Mouse (Mus musculus) v-Abl transformed pro-B cells (cell line): ENCODE measurements around the gene Pdk1.

ENCODE experiments used
- in situ Hi-C, 2 experiments: fragments of 400-800 bp; cut with MboI; formaldehyde crosslinking; loops; one replicate each; pipeline ENCODE4 v1.15.1; 2025; ENCODE audit not compliant: unreplicated experiment in 2 of 2

The Pdk1 gene

GRCm38 (mm10) chr2:71868256-71868655 lies 4.8 kb upstream of the Pdk1 start:
- in situ Hi-C loops, result loop anchor here (25.0 kb wide), 2 partner anchors 269 to 1981 kb away; partner anchors contain the start of genes Mettl5 (in 1 of the 2) and Ubr3 (in 1 of the 2)

- in situ Hi-C loops, result loop anchor here (25.0 kb wide), 2 partner anchors 265 to 1985 kb away; partner anchors contain the start of genes Mettl5 (in 1 of the 2) and Ubr3 (in 1 of the 2)
These were observed 883 bp upstream of the Pdk1 start for GRCm38 (mm10) chr2:71872141-71872540.

- in situ Hi-C loops, result loop anchor here (25.0 kb wide), 2 partner anchors 264 to 1986 kb away; partner anchors contain the start of genes Mettl5 (in 1 of the 2) and Ubr3 (in 1 of the 2)
These were observed 674 bp downstream of the Pdk1 start for GRCm38 (mm10) chr2:71873474-71874322.

- in situ Hi-C loops, result loop anchor here (25.0 kb wide), 2 partner anchors 263 to 1987 kb away; partner anchors contain the start of genes Mettl5 (in 1 of the 2) and Ubr3 (in 1 of the 2)
These were observed 1.4 kb downstream of the Pdk1 start for GRCm38 (mm10) chr2:71874422-71874821.

GRCm38 (mm10) chr2:71874836-71875235 lies 1.8 kb downstream of the Pdk1 start:
- in situ Hi-C loops, result loop anchor here (25.0 kb wide), 3 partner anchors 262 to 1988 kb away; partner anchors contain the start of genes Mettl5 (in 1 of the 2) and Ubr3 (in 1 of the 2)

GRCm38 (mm10) chr2:71877865-71878264 lies 4.8 kb downstream of the Pdk1 start:
- in situ Hi-C loops, result loop anchor here in 1 of 2 experiments (25.0 kb wide), 1 partner anchor 1559 kb away; no protein-coding TSS in a partner anchor

GRCm38 (mm10) chr2:71878441-71878840 lies 5.4 kb downstream of the Pdk1 start:
- in situ Hi-C loops, result loop anchor here in 1 of 2 experiments (25.0 kb wide), 1 partner anchor 1559 kb away; no protein-coding TSS in a partner anchor

GRCm38 (mm10) chr2:71878943-71879342 lies 5.9 kb downstream of the Pdk1 start:
- in situ Hi-C loops, result loop anchor here in 1 of 2 experiments (25.0 kb wide), 1 partner anchor 1558 kb away; no protein-coding TSS in a partner anchor

GRCm38 (mm10) chr2:71882914-71883651 lies 10.1 kb downstream of the Pdk1 start:
- in situ Hi-C loops, result loop anchor here in 1 of 2 experiments (25.0 kb wide), 1 partner anchor 1554 kb away; no protein-coding TSS in a partner anchor

GRCm38 (mm10) chr2:71887269-71887668 lies 14.2 kb downstream of the Pdk1 start:
- in situ Hi-C loops, result loop anchor here in 1 of 2 experiments (25.0 kb wide), 1 partner anchor 1550 kb away; no protein-coding TSS in a partner anchor

GRCm38 (mm10) chr2:71888437-71888836 lies 15.4 kb downstream of the Pdk1 start:
- in situ Hi-C loops, result loop anchor here in 1 of 2 experiments (25.0 kb wide), 1 partner anchor 1549 kb away; no protein-coding TSS in a partner anchor

- in situ Hi-C loops, result loop anchor here in 1 of 2 experiments (25.0 kb wide), 1 partner anchor 1546 kb away; no protein-coding TSS in a partner anchor
These were observed 18.5 kb downstream of the Pdk1 start for GRCm38 (mm10) chr2:71891536-71891935.

GRCm38 (mm10) chr2:71892741-71893349 lies 19.8 kb downstream of the Pdk1 start:
- in situ Hi-C loops, result loop anchor here in 1 of 2 experiments (25.0 kb wide), 1 partner anchor 1544 kb away; no protein-coding TSS in a partner anchor

- in situ Hi-C loops, result loop anchor here in 1 of 2 experiments (25.0 kb wide), 1 partner anchor 1542 kb away; no protein-coding TSS in a partner anchor
These were observed 22.7 kb downstream of the Pdk1 start for GRCm38 (mm10) chr2:71895596-71896286.

- in situ Hi-C loops, result loop anchor here in 1 of 2 experiments (25.0 kb wide), 1 partner anchor 1540 kb away; no protein-coding TSS in a partner anchor
These were observed 24.4 kb downstream of the Pdk1 start for GRCm38 (mm10) chr2:71897420-71897819.

- in situ Hi-C loops, result loop anchor here in 1 of 2 experiments (25.0 kb wide), 1 partner anchor 1539 kb away; no protein-coding TSS in a partner anchor
These were observed 25.4 kb downstream of the Pdk1 start for GRCm38 (mm10) chr2:71898335-71898856.

GRCm38 (mm10) chr2:71899886-71900285 lies 26.9 kb downstream of the Pdk1 start:
- in situ Hi-C loops, result loop anchor here in 1 of 2 experiments (5.0 to 25.0 kb wide), 2 partner anchors 142 to 1537 kb away; no protein-coding TSS in a partner anchor

GRCm38 (mm10) chr2:71905154-71905553 lies 32.1 kb downstream of the Pdk1 start:
- in situ Hi-C loops, result no loop called here
